8 mouse cellular contexts compared by ENCODE assay signal in the genomic region with DNA sequence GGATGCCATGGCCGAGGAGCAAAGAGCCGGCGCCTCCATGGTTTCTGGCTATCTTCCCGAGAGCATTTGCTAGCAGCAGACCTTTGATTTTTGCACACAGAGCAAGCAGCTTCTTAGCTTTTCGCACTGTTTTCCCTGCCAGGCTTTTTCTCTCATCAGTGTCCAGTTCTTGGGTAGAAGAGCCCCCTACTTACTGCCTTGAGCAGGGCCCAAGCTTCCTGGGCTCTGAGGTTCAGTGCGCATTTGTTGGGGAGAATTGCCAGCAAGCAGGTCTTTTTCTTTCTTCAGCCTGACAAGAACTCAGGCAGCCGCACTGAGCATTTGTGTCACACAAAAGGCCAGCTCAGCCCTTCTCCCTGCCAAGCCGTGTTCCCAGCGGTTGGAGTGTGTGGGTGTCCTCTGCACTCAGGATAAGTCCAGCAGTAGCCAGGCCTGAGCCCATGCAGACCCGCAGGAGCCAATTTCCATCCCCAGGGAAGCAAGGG.
A peak's percentile ranks its signal among the peaks of the same experiment; 100 is the strongest.
DNase-seq lines count a peak whose midpoint lies in the region.

No protein-coding gene starts in this region.

- DNase-seq in adrenal gland, postnatal 10 days = peak; percentile 33
- DNase-seq in adrenal gland, postnatal 4 days (ENCODE audit: low spot score in 2 of 2) = no peak
- DNase-seq in urinary bladder, postnatal 14 days (ENCODE audit: low spot score) = peak; percentile 25
- DNase-seq in urinary bladder, adult 2 months (ENCODE audit: low spot score) = no peak
- peak; percentile 24 to 38 for DNase-seq in heart, postnatal 36 days
- peak; percentile 69 for DNase-seq in left cerebral cortex, postnatal 4 days
- DNase-seq in right cerebral cortex, postnatal 25 days = peak; percentile 12
- no peak for DNase-seq in urinary bladder, postnatal 4 days (ENCODE audit: low spot score in 2 of 2)

- intact Hi-C loops in heart, postnatal 36 days (cut with DNase I) = no loop called here
- intact Hi-C loops in left cerebral cortex, postnatal 4 days (cut with DNase I) = no loop called here

Comparison
In these comparisons a context has a peak if more than half of its experiments do, and no peak if none do; other contexts are left out.
1. DNase-seq: peak in adrenal gland, postnatal 10 days (single experiment), urinary bladder, postnatal 14 days (single experiment), heart, postnatal 36 days (2 of 2), left cerebral cortex, postnatal 4 days (single experiment) and right cerebral cortex, postnatal 25 days (single experiment); none in adrenal gland, postnatal 4 days (0 of 2), urinary bladder, adult 2 months (single experiment) and urinary bladder, postnatal 4 days (0 of 2).